Mouse (Mus musculus) stomach, embryonic 14.5 days (tissue): Measurements from ENCODE around the gene Focad. TPM values are rescaled to one million over a fixed set of nuclear protein-coding genes. Genes with fewer than 3 reads are reported as not detected.

Experiments
- ATAC-seq: fragments of 200-750 bp; cut with Nextera tagmentation; 2 replicates; pipeline ENCODE4 v1.8.0; 2017; ENCODE audit warnings: low read depth, moderate TSS enrichment; ENCODE audit not compliant: insufficient number of reproducible peaks, insufficient read depth, low FRiP score
- H3K27ac ChIP-seq: fragments of 300-500 bp; sonication (generic); 2 replicates; pipeline ENCODE4 v1.5.1; 2014; ENCODE audit warnings: mild to moderate bottlenecking, low read length, moderate library complexity, mixed read lengths
- H3K27me3 ChIP-seq: fragments of 300-500 bp; sonication (generic); 2 replicates; pipeline ENCODE4 v1.6.1; 2014; ENCODE audit warnings: low read length, control low read depth, mixed read lengths; ENCODE audit not compliant: control insufficient read depth, insufficient read depth
- H3K36me3 ChIP-seq: fragments of 300-500 bp; sonication (generic); 2 replicates; pipeline ENCODE4 v1.6.1; 2014; ENCODE audit warnings: mild to moderate bottlenecking, control low read depth, low read length, moderate library complexity, mixed read lengths; ENCODE audit not compliant: control insufficient read depth, insufficient read depth
- H3K4me1 ChIP-seq: fragments of 300-500 bp; sonication (generic); 2 replicates; pipeline ENCODE4 v1.6.1; 2014; ENCODE audit warnings: low read length, control low read depth, mixed read lengths; ENCODE audit not compliant: control insufficient read depth, insufficient read depth
- H3K4me2 ChIP-seq: fragments of 300-500 bp; sonication (generic); replicated peaks from 2 replicates; pipeline ENCODE4 v1.6.1; 2014; ENCODE audit warnings: low read depth, low read length, control low read depth
- H3K4me3 ChIP-seq: fragments of 300-500 bp; sonication (generic); 2 replicates; pipeline ENCODE4 v1.5.1; 2014; ENCODE audit warnings: low read depth, low read length, control low read depth
- H3K9ac ChIP-seq: fragments of 300-500 bp; sonication (generic); replicated peaks from 2 replicates; pipeline ENCODE4 v1.6.1; 2014; ENCODE audit warnings: low read depth, mild to moderate bottlenecking, control low read depth, low read length, moderate library complexity, mixed read lengths
- H3K9me3 ChIP-seq: fragments of 300-500 bp; sonication (generic); 2 replicates; pipeline ENCODE4 v1.6.1; 2016; ENCODE audit warnings: low read depth, low read length, control low read depth; ENCODE audit not compliant: control insufficient read depth
- WGBS: fragments of 180-500 bp; shearing (Covaris S2); extraction: QIAGEN DNeasy Blood & Tissue Kit; methylation state at CpG from one replicate; pipeline ENCODE4 v1.1.7; 2014; 5-methylcytosine and 5-hydroxymethylcytosine counted together
- polyA plus RNA-seq: library from polyadenylated mRNA; unstranded; fragments of >200 nt; fragmentation: Nextera tagmentation; extraction: Ambion mirVana; gene quantifications from 2 replicates; pipeline ENCODE4 v1.2.1, GENCODE M21; 2014

The Focad gene
- 14.7 and 16.3 TPM in 2 replicates for polyA plus RNA-seq

- Histone ChIP-seq H3K27ac (peak within 1 kb of the TSS; percentile 7; the same call in 1 of the 2 replicates), H3K4me3 (peak within 1 kb of the TSS; percentile 82), H3K36me3 (no peaks in the 10 kb centered on the region), H3K9ac (peak within 1 kb of the TSS; percentile 57), H3K4me2 (peak within 1 kb of the TSS; percentile 98), H3K27me3 (no peaks in the 10 kb centered on the region), H3K9me3 (no peaks in the 10 kb centered on the region), H3K4me1 (0 out of 2 replicates have a peak, but pooled peaks cover 4% of the 10 kb centered on the region)
- ATAC-seq = peak; percentile 100
- WGBS = 2% methylated on average over 34 of the region's 34 CpGs
Measured at GRCm38 (mm10) chr4:88094062-88094767, at the start of gene Focad. Gene Focad, plus strand, starts transcription at chr4:88094629.

GRCm38 (mm10) chr4:88045151-88045550 is 49.3 kb upstream of the Focad start:
- H3K4me2 ChIP-seq = no peak overlapping the region
- no peak overlapping the region for H3K9ac ChIP-seq
- H3K9me3 ChIP-seq = no peaks in the 10 kb centered on the region
- H3K27ac ChIP-seq = no peak overlapping the region
- ATAC-seq = no peak
- no peak overlapping the region for H3K4me3 ChIP-seq
- no peaks in the 10 kb centered on the region for H3K4me1 ChIP-seq
- 60% methylated on average over 4 of the region's 4 CpGs for WGBS
- no peaks in the 10 kb centered on the region for H3K36me3 ChIP-seq
- H3K27me3 ChIP-seq = no peaks in the 10 kb centered on the region

GRCm38 (mm10) chr4:88046280-88046679 is 48.1 kb upstream of the Focad start:
- no peak for ATAC-seq
- no peak overlapping the region for H3K4me2 ChIP-seq
- no peaks in the 10 kb centered on the region for H3K4me1 ChIP-seq
- no peaks in the 10 kb centered on the region for H3K9me3 ChIP-seq
- no peak overlapping the region for H3K27ac ChIP-seq
- no peaks in the 10 kb centered on the region for H3K27me3 ChIP-seq
- no peaks in the 10 kb centered on the region for H3K36me3 ChIP-seq
- 54% methylated on average over 8 of the region's 8 CpGs for WGBS
- H3K4me3 ChIP-seq = no peak overlapping the region
- no peak overlapping the region for H3K9ac ChIP-seq

- H3K27ac ChIP-seq = no peak overlapping the region
- H3K36me3 ChIP-seq = no peaks in the 10 kb centered on the region
- H3K4me1 ChIP-seq = no peaks in the 10 kb centered on the region
- no peaks in the 10 kb centered on the region for H3K9me3 ChIP-seq
- H3K9ac ChIP-seq = no peak overlapping the region
- no peak for ATAC-seq
- H3K27me3 ChIP-seq = no peaks in the 10 kb centered on the region
- 51% methylated on average over 2 of the region's 2 CpGs for WGBS
- H3K4me3 ChIP-seq = no peak overlapping the region
- H3K4me2 ChIP-seq = no peak overlapping the region
Measured at GRCm38 (mm10) chr4:88075388-88075787, 19.0 kb upstream of the Focad start.

- H3K9me3 ChIP-seq = no peaks in the 10 kb centered on the region
- H3K4me1 ChIP-seq = no peaks in the 10 kb centered on the region
- no peak overlapping the region for H3K27ac ChIP-seq
- ATAC-seq = no peak
- H3K4me3 ChIP-seq = no peak overlapping the region
- 59% methylated on average over 3 of the region's 3 CpGs for WGBS
- H3K36me3 ChIP-seq = no peaks in the 10 kb centered on the region
- no peak overlapping the region for H3K4me2 ChIP-seq
- no peaks in the 10 kb centered on the region for H3K27me3 ChIP-seq
- H3K9ac ChIP-seq = no peak overlapping the region
Measured at GRCm38 (mm10) chr4:88078983-88079382, 15.4 kb upstream of the Focad start.

- Histone ChIP-seq H3K27me3 (no peaks in the 10 kb centered on the region), H3K4me1 (no peaks in the 10 kb centered on the region), H3K9ac (no peak overlapping the region), H3K9me3 (no peaks in the 10 kb centered on the region), H3K4me2 (no peak overlapping the region), H3K36me3 (no peaks in the 10 kb centered on the region), H3K4me3 (no peak overlapping the region), H3K27ac (no peak overlapping the region)
- ATAC-seq = no peak
- WGBS = 72% methylated on average over 5 of the region's 5 CpGs
Measured at GRCm38 (mm10) chr4:88081417-88081816, 13.0 kb upstream of the Focad start.

- Histone ChIP-seq H3K27me3 (no peaks in the 10 kb centered on the region), H3K27ac (no peak overlapping the region), H3K4me1 (no peaks in the 10 kb centered on the region), H3K4me3 (no peak overlapping the region), H3K9ac (no peak overlapping the region), H3K9me3 (no peaks in the 10 kb centered on the region), H3K4me2 (no peak overlapping the region), H3K36me3 (no peaks in the 10 kb centered on the region)
- no peak for ATAC-seq
- WGBS = 87% methylated on average over 3 of the region's 3 CpGs
Measured at GRCm38 (mm10) chr4:88081885-88082284, 12.5 kb upstream of the Focad start.

- no peaks in the 10 kb centered on the region for H3K4me1 ChIP-seq
Measured at GRCm38 (mm10) chr4:88082381-88082780, 12.0 kb upstream of the Focad start.

GRCm38 (mm10) chr4:88083781-88084180 is 10.6 kb upstream of the Focad start:
- no peak overlapping the region for H3K9ac ChIP-seq
- no peak overlapping the region for H3K4me3 ChIP-seq
- no peaks in the 10 kb centered on the region for H3K4me1 ChIP-seq
- H3K4me2 ChIP-seq = no peak overlapping the region
- H3K27ac ChIP-seq = no peak overlapping the region
- no peaks in the 10 kb centered on the region for H3K27me3 ChIP-seq
- WGBS = 46% methylated on average over 3 of the region's 3 CpGs
- H3K9me3 ChIP-seq = no peaks in the 10 kb centered on the region
- ATAC-seq = no peak
- H3K36me3 ChIP-seq = no peaks in the 10 kb centered on the region

More at GRCm38 (mm10) chr4:88082381-88082780, 12.0 kb upstream of the Focad start:
- Histone ChIP-seq H3K27ac (no peak overlapping the region), H3K4me2 (no peak overlapping the region), H3K9me3 (no peaks in the 10 kb centered on the region), H3K36me3 (no peaks in the 10 kb centered on the region), H3K9ac (no peak overlapping the region), H3K4me3 (no peak overlapping the region), H3K27me3 (no peaks in the 10 kb centered on the region)
- ATAC-seq = no peak
- 71% methylated on average over 4 of the region's 4 CpGs for WGBS
